Mouse (Mus musculus) neural tube, embryonic 13.5 days (tissue): ENCODE results near the gene H2afj. TPM values are rescaled to one million over a fixed set of nuclear protein-coding genes. Genes with fewer than 3 reads are reported as not detected.
A peak's percentile ranks its signal among the peaks of the same experiment; 100 is the strongest.

Experiments used
- ATAC-seq: fragments of 200-750 bp; cut with Nextera tagmentation; 2 replicates; pipeline ENCODE4 v1.8.0; 2017; ENCODE audit warnings: low read depth, mild to moderate bottlenecking, moderate TSS enrichment, moderate library complexity
- H3K27ac ChIP-seq: fragments of 300-500 bp; sonication (generic); replicated peaks from 2 replicates; pipeline ENCODE4 v1.5.1; 2015; ENCODE audit warnings: moderate library complexity, mild to moderate bottlenecking, inconsistent platforms
- H3K27me3 ChIP-seq: fragments of 300-500 bp; sonication (generic); 2 replicates; pipeline ENCODE4 v1.6.1; 2015; ENCODE audit warnings: mild to moderate bottlenecking, inconsistent platforms
- H3K36me3 ChIP-seq: fragments of 300-500 bp; sonication (generic); 2 replicates; pipeline ENCODE4 v1.6.1; 2015; ENCODE audit warnings: mild to moderate bottlenecking, inconsistent platforms
- H3K4me1 ChIP-seq: fragments of 300-500 bp; sonication (generic); replicated peaks from 2 replicates; pipeline ENCODE4 v1.6.1; 2015; ENCODE audit warnings: inconsistent platforms
- H3K4me2 ChIP-seq: fragments of 300-500 bp; sonication (generic); 2 replicates; pipeline ENCODE4 v1.6.1; 2015; ENCODE audit warnings: inconsistent platforms, mild to moderate bottlenecking, moderate library complexity
- H3K4me3 ChIP-seq: fragments of 300-500 bp; sonication (generic); 2 replicates; pipeline ENCODE4 v1.5.1; 2015; ENCODE audit warnings: mild to moderate bottlenecking, inconsistent platforms
- H3K9ac ChIP-seq: fragments of 300-500 bp; sonication (generic); 2 replicates; pipeline ENCODE4 v1.6.1; 2015; ENCODE audit warnings: moderate library complexity, mild to moderate bottlenecking, inconsistent platforms
- H3K9me3 ChIP-seq: fragments of 300-500 bp; sonication (generic); 2 replicates; pipeline ENCODE4 v1.6.1; 2016; ENCODE audit warnings: inconsistent platforms
- WGBS: fragments of 180-500 bp; shearing (Covaris S2); methylation state at CpG from one replicate; pipeline ENCODE4 v1.1.7; 2015; 5-methylcytosine and 5-hydroxymethylcytosine counted together
- polyA plus RNA-seq: library from polyadenylated mRNA; unstranded; fragments of >200 nt; fragmentation: Nextera tagmentation; extraction: Ambion mirVana; gene quantifications from 2 replicates; pipeline ENCODE4 v1.2.1, GENCODE M21; 2015

H2afj gene
- 108 and 135 TPM in 2 replicates for polyA plus RNA-seq

GRCm38 (mm10) chr6:136808014-136808417 is at the start of gene H2afj:
Gene H2afj (plus strand): TSS chr6:136808244.
- ATAC-seq = peak; percentile 88
- 0% methylated on average over 34 of the region's 34 CpGs for WGBS
- H3K4me1 ChIP-seq = peaks cover 35% of the 10 kb centered on the region

GRCm38 (mm10) chr6:136763912-136764311 is 44.1 kb upstream of the H2afj start:
- H3K9ac ChIP-seq = no peak overlapping the region
- H3K27me3 ChIP-seq = no peaks in the 10 kb centered on the region
- H3K4me1 ChIP-seq = no peaks in the 10 kb centered on the region
- no peak overlapping the region for H3K4me2 ChIP-seq
- no peaks in the 10 kb centered on the region for H3K36me3 ChIP-seq
- no peak for ATAC-seq
- H3K27ac ChIP-seq = no peak overlapping the region
- 93% methylated on average over 1 of the region's 1 CpGs for WGBS
- no peaks in the 10 kb centered on the region for H3K9me3 ChIP-seq
- no peak overlapping the region for H3K4me3 ChIP-seq

More at GRCm38 (mm10) chr6:136808014-136808417, at the start of gene H2afj:
- H3K4me3 ChIP-seq = peak within 1 kb of the TSS; percentile 81
- no peaks in the 10 kb centered on the region for H3K9me3 ChIP-seq
- peak within 1 kb of the TSS; percentile 81 for H3K27ac ChIP-seq
- H3K4me2 ChIP-seq = peak within 1 kb of the TSS; percentile 99
- no peaks in the 10 kb centered on the region for H3K27me3 ChIP-seq
- peaks cover 15% of the 10 kb centered on the region for H3K36me3 ChIP-seq
- peak within 1 kb of the TSS; percentile 81 for H3K9ac ChIP-seq

GRCm38 (mm10) chr6:136769143-136769542 is 38.9 kb upstream of the H2afj start:
- ATAC-seq = no peak
- Histone ChIP-seq H3K4me3 (no peak overlapping the region), H3K4me1 (no peaks in the 10 kb centered on the region), H3K27me3 (no peaks in the 10 kb centered on the region), H3K9ac (no peak overlapping the region), H3K27ac (no peak overlapping the region), H3K4me2 (no peak overlapping the region), H3K9me3 (no peaks in the 10 kb centered on the region), H3K36me3 (no peaks in the 10 kb centered on the region)
- WGBS = 90% methylated on average over 8 of the region's 8 CpGs

- Histone ChIP-seq H3K36me3 (no peaks in the 10 kb centered on the region), H3K4me3 (no peak overlapping the region), H3K27ac (no peak overlapping the region), H3K4me1 (no peaks in the 10 kb centered on the region), H3K4me2 (no peak overlapping the region), H3K27me3 (no peaks in the 10 kb centered on the region), H3K9me3 (no peaks in the 10 kb centered on the region), H3K9ac (no peak overlapping the region)
- WGBS = 83% methylated on average over 7 of the region's 7 CpGs
- ATAC-seq = no peak
These were observed 38.2 kb upstream of the H2afj start for GRCm38 (mm10) chr6:136769859-136770258.

- ATAC-seq = no peak
- H3K27me3 ChIP-seq = no peaks in the 10 kb centered on the region
- H3K4me1 ChIP-seq = no peaks in the 10 kb centered on the region
- no peaks in the 10 kb centered on the region for H3K36me3 ChIP-seq
- no peaks in the 10 kb centered on the region for H3K9me3 ChIP-seq
- no peak overlapping the region for H3K4me3 ChIP-seq
- no peak overlapping the region for H3K9ac ChIP-seq
- H3K4me2 ChIP-seq = no peak overlapping the region
- no peak overlapping the region for H3K27ac ChIP-seq
- 79% methylated on average over 1 of the region's 1 CpGs for whole genome bisulfite sequencing
These were observed 31.7 kb upstream of the H2afj start for GRCm38 (mm10) chr6:136776392-136776791.

- 74% methylated on average over 20 of the region's 20 CpGs for WGBS
- no peak within 1 kb of the TSS for H3K4me2 ChIP-seq
- ATAC-seq = no peak
These were observed 26.6 kb upstream of the H2afj start, which contains the start of gene Gucy2c for GRCm38 (mm10) chr6:136781377-136781986. Gene Gucy2c (minus strand): TSS chr6:136781765.

GRCm38 (mm10) chr6:136782146-136782545 is 25.9 kb upstream of the H2afj start:
- no peak overlapping the region for H3K27ac ChIP-seq
- H3K4me1 ChIP-seq = no peaks in the 10 kb centered on the region
- no peaks in the 10 kb centered on the region for H3K9me3 ChIP-seq
- H3K27me3 ChIP-seq = no peaks in the 10 kb centered on the region
- H3K36me3 ChIP-seq = no peaks in the 10 kb centered on the region
- no peak for ATAC-seq
- H3K4me3 ChIP-seq = no peak overlapping the region
- no peak overlapping the region for H3K9ac ChIP-seq
- no peak overlapping the region for H3K4me2 ChIP-seq
- 87% methylated on average over 12 of the region's 12 CpGs for WGBS

More at GRCm38 (mm10) chr6:136781377-136781986, 26.6 kb upstream of the H2afj start, which contains the start of gene Gucy2c:
- H3K9ac ChIP-seq = no peak within 1 kb of the TSS
- H3K4me3 ChIP-seq = no peak within 1 kb of the TSS
- H3K4me1 ChIP-seq = no peaks in the 10 kb centered on the region
- H3K36me3 ChIP-seq = no peaks in the 10 kb centered on the region
- H3K9me3 ChIP-seq = no peaks in the 10 kb centered on the region
- H3K27ac ChIP-seq = no peak within 1 kb of the TSS
- H3K27me3 ChIP-seq = no peaks in the 10 kb centered on the region

- H3K4me3 ChIP-seq = no peak overlapping the region
- WGBS = 80% methylated on average over 9 of the region's 9 CpGs
- no peak for ATAC-seq
These were observed 25.3 kb upstream of the H2afj start for GRCm38 (mm10) chr6:136782761-136783160.

GRCm38 (mm10) chr6:136789391-136789971 is 18.6 kb upstream of the H2afj start:
- peaks cover 8% of the 10 kb centered on the region for H3K27me3 ChIP-seq
- H3K36me3 ChIP-seq = no peaks in the 10 kb centered on the region
- H3K4me3 ChIP-seq = no peak overlapping the region
- no peak overlapping the region for H3K9ac ChIP-seq
- no peak overlapping the region for H3K4me2 ChIP-seq
- H3K27ac ChIP-seq = no peak overlapping the region
- peaks cover 11% of the 10 kb centered on the region for H3K4me1 ChIP-seq
- 79% methylated on average over 5 of the region's 5 CpGs for WGBS
- no peak for ATAC-seq
- no peaks in the 10 kb centered on the region for H3K9me3 ChIP-seq

More at GRCm38 (mm10) chr6:136782761-136783160, 25.3 kb upstream of the H2afj start:
- Histone ChIP-seq H3K36me3 (no peaks in the 10 kb centered on the region), H3K9me3 (no peaks in the 10 kb centered on the region), H3K27ac (no peak overlapping the region), H3K27me3 (no peaks in the 10 kb centered on the region), H3K9ac (no peak overlapping the region), H3K4me1 (no peaks in the 10 kb centered on the region), H3K4me2 (no peak overlapping the region)

GRCm38 (mm10) chr6:136792884-136793758 is 14.9 kb upstream of the H2afj start:
- Histone ChIP-seq H3K9me3 (no peaks in the 10 kb centered on the region), H3K27ac (no peak overlapping the region), H3K9ac (peak overlapping the region; percentile 59; the same call in 1 of the 2 replicates), H3K4me1 (peaks cover 11% of the 10 kb centered on the region), H3K4me2 (peak overlapping the region; percentile 63), H3K27me3 (peaks cover 8% of the 10 kb centered on the region), H3K36me3 (no peaks in the 10 kb centered on the region), H3K4me3 (peak overlapping the region; percentile 31)
- 20% methylated on average over 16 of the region's 16 CpGs for WGBS
- no peak for ATAC-seq

GRCm38 (mm10) chr6:136793831-136794525 is 14.1 kb upstream of the H2afj start:
- no peaks in the 10 kb centered on the region for H3K9me3 ChIP-seq
- ATAC-seq = no peak
- peak overlapping the region; percentile 63 for H3K4me2 ChIP-seq
- WGBS = under 1% methylated on average over 24 of the region's 24 CpGs
- no peaks in the 10 kb centered on the region for H3K36me3 ChIP-seq
- no peak overlapping the region for H3K27ac ChIP-seq
- peak overlapping the region; percentile 59 for H3K9ac ChIP-seq
- peaks cover 11% of the 10 kb centered on the region for H3K4me1 ChIP-seq
- H3K4me3 ChIP-seq = peak overlapping the region; percentile 31
- peaks cover 8% of the 10 kb centered on the region for H3K27me3 ChIP-seq
